Mouse (Mus musculus): ENCODE measurements around the gene Zbtb32.

The Zbtb32 gene

DNA sequence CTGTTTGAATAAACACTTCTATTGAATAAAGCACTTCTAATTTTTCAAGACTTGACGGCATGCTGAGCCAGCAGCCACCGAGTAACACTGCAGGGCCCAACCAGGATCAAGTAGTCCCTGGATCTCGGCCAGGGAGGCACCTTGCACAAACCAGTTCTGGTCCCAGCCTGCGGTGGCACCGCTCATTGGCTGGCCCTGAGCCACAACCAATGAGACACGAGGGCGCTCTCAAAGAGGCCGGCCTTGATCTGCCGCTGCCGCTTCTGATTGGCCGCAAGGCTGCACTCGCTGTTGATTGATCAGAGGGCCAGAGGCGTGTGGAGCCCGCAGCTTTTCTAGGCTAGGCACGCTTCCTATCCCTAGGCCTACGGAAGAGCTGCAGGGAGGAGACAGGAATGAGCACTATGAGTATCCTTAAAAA lies 1.2 kb upstream of the Zbtb32 start:
- DNase-seq = peak; percentile 94

DNA sequence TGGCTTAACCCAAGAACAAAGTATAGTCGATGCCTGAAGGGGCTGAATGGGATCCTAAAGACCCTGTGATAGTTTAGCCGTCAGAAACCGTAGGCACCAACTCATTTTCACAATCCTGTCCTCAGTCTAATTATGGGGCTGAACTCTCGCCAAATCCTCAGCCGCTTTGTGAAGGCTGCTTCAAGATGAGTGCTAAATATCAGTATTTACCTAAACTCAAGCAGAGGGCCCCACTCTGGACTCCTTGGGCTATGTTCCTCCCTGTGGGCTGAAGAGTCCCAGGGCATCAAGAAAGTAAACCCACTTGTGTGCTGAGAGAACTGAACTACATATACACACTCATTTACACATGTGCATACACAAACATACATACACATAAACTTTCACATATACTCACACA lies 1.9 kb downstream of the Zbtb32 start:
- DNase-seq = peak; percentile 43

DNA sequence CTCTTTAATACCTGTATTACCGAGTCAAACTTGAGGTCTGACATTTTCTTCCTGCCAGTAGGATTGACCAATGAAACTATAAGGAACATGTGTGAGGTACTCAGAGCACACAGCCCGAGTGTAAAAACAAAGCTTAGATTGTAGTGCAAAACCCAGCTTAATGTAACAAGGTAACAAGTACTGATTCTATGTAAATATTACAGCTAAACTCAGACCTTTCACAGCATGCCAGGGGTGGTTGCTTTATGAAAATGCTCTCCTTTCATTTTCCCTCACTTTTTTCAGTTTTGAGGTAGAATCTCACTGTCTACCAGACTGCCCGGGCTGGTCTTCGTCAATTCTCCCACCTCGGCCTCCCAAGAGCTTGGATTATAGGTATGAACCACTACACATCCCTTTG lies 2.6 kb downstream of the Zbtb32 start:
- DNase-seq = no peak

- DNase-seq = no peak
Observed at GRCm38 (mm10) chr7:30594510-30595024, 4.1 kb downstream of the Zbtb32 start.

DNA sequence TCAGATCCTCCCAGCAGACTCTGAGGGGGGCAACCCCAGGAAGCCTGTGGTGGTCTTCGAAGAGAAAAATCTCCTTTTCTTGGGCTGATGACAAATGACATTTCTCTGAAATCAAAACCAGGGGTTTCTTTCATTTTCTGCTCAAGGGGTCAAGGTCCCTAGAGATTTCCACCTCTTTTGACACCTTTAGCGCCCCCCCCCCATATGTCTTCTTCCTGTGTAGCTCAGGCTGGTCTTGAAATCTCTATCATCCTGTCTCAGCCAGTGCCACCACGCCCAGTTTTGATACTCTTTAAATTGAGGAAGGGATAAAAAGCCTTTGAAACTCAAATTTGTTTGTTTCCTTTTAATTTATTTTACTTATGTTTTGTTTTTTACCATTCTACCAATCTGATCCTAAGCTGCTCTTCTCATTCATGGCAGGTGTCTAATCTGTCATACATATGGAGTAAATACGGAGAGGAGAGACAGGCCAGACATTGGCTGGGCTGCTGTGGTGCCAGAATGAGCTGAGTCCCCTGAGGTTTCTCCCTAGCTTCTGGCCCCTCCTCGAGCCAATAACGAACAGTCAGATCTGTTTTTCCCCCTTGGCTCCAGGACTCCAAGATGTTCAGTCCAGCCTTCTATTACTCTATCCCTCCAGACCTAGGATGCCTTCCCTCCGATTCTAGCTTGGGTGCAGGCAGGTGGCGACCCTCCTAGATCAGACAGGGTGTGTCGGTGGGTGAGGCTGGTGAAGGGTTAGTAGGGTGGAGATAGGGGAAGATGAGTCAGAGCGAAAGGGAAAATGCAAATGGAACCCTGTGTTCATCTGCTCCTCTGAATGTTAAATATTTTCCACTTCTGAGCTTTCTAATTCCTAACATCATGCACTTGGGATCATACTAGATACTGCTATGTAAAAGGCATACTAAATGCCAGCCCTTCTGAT lies 4.9 kb downstream of the Zbtb32 start:
- no peak for DNase-seq

DNA sequence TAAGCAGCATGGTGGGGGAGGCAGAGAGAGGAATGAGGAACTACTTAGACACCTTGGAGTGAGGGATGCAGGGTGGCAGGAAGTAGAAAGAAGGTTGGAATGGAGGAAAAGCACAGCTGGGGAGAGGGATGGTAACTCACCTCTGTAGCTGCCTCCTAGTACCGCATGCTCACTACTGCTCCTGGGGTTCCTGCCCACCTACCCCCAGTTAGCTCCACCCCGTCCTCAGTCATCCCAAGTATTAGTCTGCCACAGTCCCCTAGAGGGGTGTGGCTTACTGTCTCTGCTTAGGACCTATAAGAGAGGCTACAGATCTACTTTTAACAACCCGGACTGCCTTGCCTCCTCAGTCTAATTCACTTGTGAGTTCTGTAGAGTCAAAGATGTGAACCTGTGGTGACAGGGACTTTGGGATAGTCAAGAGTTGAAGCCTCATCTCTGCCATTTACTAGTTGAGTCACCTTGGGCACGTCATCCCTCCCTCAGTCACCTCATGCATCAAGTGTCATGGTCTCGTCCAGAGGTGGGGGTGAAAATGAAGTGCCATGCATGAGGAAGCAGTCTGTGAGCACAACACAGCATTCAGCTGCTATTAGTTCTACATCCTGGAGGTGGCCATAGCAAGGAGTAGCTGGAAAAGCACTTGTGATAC lies 5.8 kb downstream of the Zbtb32 start:
- no peak for DNase-seq

DNA sequence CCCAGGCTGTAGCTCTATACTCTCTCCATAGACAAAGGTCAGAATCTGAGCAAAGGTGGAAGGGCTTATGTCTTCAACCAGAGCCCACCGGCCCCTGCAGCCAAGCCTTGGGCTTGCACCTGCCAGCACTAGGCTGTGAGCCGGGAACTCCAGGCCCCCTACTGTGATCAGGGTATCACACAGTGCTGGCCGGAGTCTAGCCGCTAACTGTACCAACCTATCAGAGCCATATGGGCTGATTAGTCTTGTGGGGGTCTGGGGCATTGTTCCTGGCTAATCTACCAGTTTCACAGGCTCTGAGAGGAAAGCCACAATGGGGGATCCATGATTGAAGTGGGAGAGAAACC lies 7.1 kb downstream of the Zbtb32 start:
- no peak for DNase-seq

DNA sequence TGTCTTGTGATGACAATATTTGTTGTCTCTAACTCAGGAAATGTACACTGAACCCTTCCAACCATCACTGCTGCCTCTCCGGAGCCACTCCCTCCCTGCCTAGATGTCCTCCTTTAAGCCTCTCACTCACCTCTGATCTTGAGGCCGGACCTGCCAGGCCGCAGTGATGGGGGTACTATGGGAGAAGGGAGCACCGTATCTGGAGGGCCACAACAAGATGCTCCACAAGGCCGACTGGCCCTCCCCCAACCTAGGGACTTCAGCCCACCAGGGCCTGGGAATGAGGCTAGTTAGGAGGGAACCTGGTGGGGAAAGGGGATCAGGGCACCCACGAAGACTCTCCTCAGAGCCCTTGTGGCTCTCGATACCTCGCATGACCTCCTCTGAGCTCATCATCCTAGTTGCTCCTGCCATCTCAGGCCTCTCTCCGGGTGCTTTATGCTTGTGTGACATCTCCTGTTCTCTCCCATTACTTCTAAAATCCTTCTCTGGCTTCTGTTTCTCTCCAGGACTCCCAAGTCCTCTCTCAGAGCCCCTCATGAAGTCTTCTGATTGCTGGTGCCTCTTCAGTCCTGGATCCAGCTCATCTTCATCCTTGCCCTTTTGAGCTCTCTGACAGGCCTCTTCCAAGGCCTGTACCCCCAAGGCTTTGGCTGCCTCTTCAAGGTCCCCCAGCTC lies 7.6 kb downstream of the Zbtb32 start:
- no peak for DNase-seq

DNA sequence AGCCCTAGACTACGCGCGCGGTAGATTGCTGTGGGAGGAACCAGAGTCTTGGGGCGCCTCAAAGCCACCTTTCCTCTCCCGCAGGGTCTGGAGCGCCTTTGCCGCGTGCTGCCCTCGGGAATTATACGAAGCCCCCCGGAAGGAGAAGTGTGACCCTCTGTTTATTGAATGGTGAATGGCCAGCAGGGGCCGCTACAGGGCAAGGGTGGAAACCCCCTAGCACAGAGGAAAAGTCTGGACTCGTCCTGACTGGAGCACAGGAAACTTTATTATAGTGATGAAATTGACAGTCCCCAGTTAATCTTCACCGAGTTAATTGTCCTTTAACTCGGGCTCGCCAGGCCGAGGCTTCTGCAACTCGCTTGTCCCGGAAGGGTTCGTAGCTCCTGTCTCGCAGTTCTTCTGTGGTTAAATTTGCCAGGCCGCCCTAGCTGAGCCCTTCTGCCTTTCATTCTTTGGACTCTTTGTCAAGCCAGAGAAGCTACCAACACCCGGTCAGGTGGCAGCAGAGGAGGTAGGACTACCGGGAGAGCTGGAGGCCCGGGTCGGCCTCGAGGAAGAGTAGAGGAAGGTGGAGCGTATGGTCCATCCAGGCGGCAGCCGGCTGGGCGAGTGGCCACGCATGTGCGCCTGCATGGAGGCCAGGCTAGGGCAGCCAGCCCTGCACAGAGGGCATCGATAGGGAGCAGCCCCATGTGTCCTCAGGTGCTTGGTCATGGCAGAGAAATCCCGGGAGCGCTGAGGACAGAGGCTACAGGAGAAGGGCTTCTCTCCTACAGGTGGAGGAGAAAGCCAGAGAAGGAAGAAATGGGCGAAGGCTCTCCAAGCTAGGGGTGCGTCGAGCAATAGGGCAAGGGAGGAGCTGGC lies 9.0 kb downstream of the Zbtb32 start:
- DNase-seq = peak; percentile 93

DNA sequence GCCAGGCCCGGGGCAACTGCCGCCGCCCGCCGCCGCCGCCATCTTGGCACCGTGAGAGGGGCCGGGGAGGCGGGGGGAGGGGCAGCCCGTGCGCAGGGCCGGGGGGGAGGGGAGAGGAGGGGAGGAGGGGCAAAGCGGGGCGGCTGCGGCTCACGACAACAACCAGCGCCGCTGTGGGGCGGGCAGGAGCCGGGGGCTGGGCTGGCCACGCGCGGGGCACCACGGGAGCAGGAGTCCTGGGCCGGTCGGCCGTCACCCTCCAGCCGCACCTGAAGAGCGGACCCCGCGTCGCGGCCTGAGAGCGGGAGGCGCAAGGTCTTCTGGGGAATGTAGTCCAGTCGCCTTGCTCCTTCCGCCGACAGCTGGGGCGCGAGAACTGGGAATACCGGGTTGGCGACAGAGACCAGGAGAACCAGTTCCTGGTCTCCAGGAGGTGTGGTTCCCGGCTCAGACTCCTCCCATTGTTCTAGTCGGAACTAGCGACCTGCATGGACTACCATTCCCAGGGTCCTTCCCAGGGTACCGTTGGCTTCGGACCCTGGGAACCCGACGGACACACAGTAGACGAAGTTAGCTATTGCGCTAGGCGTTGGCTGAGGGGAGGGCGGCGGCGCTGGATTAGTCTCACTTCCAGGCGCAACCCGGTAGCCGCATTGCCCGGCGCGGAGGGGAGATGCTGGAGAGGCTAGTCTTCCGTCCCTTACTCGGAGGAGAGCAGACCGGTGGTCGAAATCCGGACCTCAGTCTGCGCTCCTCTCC lies 9.9 kb downstream of the Zbtb32 start, which contains the start of gene Kmt2b:
Kmt2b (minus strand) TSS at position 51 of the 759 bp plus-strand sequence.
- DNase-seq = peak; percentile 99

DNA sequence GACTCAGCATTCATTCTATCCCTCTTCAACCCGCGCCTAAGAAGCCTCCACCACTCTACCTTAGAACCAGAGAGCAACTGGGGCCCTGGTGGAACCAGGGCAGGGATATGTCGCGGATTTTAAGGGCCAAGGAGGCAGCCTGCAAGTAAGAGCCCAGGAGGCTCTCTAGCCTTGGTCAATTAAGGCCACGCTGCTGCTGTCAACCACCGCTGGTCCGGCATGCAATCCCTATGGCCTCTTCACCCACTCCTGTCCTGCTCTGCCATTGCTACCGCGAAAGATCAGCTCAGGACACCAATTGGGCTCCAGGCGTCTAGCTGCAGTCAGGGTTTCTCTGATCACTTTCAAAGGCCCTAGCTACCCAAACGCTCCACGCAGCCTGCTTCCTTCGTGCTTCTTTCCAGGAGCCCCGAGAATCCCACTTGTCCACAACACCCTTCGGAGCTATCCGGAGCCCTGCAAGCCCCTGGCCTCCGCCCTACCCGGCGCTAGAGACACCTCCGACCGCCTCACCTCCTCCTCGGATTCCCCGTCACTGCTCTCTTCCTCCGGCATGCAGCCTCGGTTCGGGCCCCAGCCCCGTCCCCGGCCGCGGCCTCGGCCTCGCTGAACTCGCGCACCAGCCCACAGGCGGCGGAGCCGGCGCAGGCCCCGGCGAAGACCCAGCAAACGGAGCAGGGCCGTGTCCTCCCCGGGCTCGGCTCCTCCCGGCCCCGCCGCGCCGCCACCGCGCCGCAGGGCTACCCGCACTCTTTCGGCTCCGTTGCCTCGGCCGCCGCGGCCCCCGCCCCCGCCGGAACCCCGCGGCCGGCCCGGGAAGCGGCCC lies 10.7 kb downstream of the Zbtb32 start:
- DNase-seq = peak; percentile 53

- no peak for DNase-seq
Observed at GRCm38 (mm10) chr7:30586455-30587020, 12.2 kb downstream of the Zbtb32 start.

- no peak for DNase-seq
Observed at GRCm38 (mm10) chr7:30585170-30585569, 13.5 kb downstream of the Zbtb32 start.

DNA sequence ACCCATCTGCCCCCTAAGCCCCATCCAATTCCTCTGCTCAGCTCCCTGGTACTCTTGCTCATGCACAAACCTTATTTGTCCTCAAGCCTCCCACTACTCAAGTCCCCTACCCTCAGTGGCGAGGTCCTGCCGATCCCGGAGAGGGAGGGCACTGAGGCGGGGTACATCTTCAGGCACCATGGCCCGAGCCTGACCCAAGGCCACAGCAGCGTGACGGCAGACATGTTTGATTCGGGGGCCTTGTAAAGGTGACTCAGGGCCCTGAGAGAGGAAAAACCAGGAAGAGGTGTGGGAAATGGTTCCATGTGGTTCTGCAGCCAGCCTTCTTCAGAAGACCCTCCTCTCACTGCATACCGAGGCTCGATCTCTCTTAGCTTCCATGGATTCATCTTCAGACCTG lies 14.4 kb downstream of the Zbtb32 start:
- DNase-seq = no peak

GRCm38 (mm10) chr7:30581547-30581946 lies 17.2 kb downstream of the Zbtb32 start:
- DNase-seq = no peak

DNA sequence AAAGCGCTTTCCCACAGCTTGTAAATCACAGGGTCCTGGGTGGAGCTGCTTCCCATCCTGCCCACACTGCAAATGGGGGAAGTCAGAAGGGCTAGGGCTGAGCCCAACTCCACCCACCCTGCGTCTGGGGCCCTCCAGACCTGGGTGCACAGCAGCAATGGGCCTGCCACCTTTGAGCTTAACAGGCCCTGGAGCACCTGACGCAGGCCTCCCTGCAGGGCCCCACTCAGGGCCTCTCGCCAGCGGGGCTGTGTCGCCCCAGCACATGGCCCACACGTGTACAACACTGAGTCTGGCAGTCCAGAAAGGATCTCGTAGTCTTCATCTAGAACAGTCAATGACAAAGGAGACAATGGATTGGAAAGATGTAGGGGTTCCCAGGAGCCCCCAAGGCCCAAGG lies 18.8 kb downstream of the Zbtb32 start:
- no peak for DNase-seq

GRCm38 (mm10) chr7:30572969-30573368 lies 25.7 kb downstream of the Zbtb32 start:
- no peak for DNase-seq

GRCm38 (mm10) chr7:30572389-30572788 lies 26.3 kb downstream of the Zbtb32 start:
- no peak for DNase-seq

GRCm38 (mm10) chr7:30567555-30567954 lies 31.2 kb downstream of the Zbtb32 start:
- no peak for DNase-seq

DNA sequence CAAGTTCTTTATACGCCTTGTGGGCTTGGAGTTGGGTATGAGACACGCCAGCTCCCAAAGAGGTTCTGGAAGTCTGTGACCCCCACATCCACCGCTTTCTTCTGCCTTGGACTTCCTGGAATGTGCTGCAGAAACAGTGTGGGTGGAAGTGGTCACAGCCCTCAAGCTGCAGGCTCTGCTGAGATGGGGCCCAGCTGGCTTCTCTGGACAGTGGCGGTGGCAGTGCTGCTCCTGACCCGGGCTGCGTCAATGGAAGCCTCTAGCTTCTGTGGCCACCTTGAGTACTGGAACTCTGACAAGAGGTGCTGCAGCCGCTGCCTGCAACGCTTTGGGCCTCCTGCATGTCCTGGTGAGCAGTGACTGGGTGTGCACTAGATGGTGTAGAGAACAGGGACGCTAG lies 32.7 kb downstream of the Zbtb32 start:
- DNase-seq = no peak

All from lung, postnatal 10 days (tissue).